Mouse (Mus musculus): ENCODE measurements around the gene Cyth1.

Gene Cyth1

DNA sequence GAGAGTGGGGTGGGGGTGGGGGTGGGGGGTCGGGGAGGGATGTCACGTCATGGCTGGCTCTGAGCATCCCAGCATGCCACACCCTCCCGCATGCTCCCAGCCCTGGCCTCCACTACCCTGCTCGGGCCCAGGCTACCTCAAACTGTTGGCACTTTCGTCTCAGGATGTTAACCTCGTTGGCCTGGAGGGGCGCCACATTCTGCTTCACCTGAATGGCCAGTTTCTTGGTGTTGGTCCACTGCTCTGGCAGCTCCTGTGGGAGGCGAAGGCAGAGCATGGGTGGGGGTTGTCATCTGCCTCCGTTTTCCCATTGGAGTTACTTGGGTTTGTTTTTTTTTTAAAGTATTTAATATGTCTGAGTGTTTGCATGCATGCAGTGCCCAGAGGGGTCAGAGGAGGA, 147.3 kb downstream of the Cyth1 start:
- DNase-seq: peak; percentile 37 to 53

GRCm38 (mm10) chr11:118096736-118097135, 151.7 kb downstream of the Cyth1 start:
- no peak for DNase-seq

DNA sequence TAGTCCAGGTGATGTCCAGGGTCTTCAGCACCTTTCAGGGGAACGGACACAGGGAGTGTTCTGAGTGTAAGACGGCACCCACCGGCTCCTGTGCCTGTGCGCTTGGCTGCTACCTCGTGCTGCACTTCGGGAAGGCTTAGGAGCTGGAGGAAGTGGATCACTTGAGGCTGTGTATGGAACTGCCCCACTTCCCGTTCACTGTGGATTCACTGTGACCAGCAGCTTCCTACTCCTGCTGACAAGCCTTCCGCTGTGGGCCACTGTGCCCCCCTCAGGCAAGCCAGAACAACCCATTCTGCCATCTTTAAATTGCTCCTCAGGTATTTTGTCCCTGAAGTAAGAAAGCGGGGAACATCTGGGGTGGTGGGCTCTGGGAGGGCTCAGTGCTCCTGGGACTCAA, 153.4 kb downstream of the Cyth1 start:
- no peak for DNase-seq

DNA sequence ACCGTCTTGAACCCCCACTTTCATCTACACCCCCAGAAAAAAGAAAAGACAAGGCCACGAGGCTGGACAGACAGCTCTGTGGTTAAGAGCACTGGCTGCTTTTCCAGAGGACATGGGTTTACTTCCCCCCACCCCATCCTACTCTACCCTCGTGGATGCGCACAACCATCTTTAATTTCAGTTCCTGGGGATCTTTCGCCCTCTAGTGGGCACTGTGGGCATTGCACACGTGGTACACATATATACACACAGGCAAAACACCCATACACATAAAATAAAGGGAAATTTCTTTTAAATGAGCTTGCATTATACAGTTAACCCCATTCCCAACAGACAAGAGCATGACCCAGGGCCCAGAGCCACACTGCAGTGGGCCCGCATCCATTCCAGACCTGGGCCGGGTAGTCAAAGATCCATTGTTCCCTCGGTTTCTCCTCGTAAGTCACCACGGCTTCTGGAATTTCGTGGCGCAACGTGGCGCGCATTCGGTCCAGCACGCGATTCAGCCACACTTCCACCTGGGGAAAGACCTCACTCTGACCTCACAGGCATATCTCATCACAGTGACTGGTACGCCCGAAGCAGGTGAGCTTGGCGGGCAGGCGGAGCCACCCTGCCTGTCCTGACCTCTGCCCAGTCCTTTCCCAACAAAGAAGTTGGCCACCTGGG, 157.3 kb downstream of the Cyth1 start:
- DNase-seq: peak in 1 of 2 experiments; percentile 46

GRCm38 (mm10) chr11:118088896-118089295, 159.5 kb downstream of the Cyth1 start:
- peak; percentile 42 to 43 for DNase-seq

DNA sequence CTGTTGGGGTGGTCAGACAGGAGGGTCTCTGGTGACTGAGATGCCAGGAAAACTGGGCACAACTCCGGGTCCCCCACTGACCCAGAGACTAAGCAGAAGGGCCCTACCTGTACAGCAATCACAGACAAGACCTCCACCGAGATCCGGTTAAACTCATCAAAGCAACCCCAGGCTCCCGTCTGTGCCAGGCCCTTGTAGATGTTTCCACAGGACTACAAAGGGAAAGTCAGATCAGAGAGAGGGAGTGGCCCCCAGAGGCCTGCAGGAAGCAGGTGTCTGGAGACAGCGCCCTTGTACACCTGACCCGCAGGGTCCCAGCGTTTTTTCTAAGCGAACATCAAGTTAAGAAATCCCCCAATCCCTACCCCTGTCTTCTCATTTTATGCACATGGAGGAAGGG, 162.4 kb downstream of the Cyth1 start:
- DNase-seq: no peak

DNA sequence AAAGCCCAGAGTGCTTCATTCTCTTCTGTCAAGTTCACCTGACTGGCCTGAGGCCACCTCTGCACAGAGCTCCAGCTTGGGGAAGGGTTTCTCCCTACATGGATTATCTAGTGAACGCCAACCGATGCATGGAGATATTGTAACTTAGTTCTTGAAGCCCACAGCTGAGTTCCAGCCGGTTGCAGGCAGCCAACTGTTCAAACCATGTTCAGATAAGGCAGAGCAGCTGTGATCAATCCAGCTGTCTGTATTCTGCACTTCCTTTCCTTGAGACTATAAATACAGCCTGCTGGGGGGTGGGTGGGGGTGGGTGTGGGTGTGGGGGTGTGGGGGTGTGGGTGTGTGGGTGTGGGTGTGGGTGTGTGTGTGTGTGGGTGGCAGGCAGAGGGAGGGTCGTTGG, 163.2 kb downstream of the Cyth1 start:
- no peak for DNase-seq

DNA sequence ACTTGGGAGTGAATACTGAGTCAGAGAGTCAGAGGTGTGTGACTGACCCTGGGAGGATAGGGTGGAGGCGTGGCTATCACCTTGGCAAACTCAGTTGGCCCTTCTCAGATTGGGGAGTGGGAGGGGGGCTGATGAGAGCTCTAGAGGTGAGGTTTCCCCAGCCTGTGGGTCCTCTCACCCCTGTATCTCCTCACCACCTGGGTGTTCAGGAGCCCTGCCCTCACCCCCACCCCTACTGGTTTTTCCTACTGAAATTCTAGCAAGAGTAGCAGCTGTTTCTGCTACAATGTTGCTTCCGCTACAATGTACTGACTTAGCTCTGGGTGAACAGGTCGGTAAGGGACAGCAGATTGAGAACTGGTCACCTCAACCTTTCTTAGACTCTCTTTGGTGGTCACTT, 164.1 kb downstream of the Cyth1 start:
- DNase-seq: no peak

DNA sequence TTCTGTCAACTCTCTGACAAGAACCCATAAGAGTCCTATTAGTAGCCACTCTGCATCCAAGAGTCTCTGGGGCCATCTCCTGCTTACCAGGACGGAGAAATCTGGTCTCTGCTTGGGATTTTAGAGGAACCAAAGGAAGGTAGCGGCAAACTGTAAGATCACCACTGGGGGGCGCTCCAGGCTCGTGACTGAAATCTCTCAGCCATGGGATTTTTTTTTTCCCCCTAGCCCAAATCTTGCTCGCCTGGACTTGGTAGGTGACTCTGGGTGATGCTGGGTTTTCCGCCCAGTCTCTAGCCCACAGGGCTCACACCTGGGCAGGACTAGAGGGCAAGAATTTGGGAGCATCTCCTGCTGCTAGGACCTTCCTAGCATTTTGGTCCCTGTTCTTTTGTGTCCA, 164.6 kb downstream of the Cyth1 start:
- DNase-seq: peak; percentile 92 to 95

DNA sequence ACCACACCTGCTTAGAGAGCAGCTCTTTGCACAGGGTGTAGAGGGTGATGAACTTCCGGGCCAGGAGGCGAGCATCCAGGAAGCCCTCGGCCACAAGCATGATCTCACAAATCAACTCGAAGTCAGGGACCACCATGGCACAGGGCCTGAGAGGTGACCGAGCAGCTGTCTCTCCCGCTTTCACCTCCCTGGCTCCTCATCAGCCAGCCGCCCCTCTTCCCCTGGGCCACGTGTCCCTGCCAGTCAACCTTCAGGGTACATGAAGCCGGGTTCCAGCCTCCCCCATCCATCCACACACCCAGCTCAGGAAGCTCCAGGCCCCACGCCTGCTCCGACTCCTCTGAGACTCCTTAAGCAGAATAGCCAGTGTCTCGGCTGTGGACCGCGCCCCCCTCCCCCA, 166.1 kb downstream of the Cyth1 start:
- DNase-seq: no peak

Data from cerebellum, postnatal 10 days (tissue).